Mouse (Mus musculus) fibroblast of lung, adult 2 months (primary cell): ENCODE data around the gene Klf11.

ENCODE experiments used
- DNase-seq: peaks from one replicate; pipeline ENCODE4 v3.0.0-alpha.2; 2011; ENCODE audit warnings: low read depth

Klf11 gene

DNA sequence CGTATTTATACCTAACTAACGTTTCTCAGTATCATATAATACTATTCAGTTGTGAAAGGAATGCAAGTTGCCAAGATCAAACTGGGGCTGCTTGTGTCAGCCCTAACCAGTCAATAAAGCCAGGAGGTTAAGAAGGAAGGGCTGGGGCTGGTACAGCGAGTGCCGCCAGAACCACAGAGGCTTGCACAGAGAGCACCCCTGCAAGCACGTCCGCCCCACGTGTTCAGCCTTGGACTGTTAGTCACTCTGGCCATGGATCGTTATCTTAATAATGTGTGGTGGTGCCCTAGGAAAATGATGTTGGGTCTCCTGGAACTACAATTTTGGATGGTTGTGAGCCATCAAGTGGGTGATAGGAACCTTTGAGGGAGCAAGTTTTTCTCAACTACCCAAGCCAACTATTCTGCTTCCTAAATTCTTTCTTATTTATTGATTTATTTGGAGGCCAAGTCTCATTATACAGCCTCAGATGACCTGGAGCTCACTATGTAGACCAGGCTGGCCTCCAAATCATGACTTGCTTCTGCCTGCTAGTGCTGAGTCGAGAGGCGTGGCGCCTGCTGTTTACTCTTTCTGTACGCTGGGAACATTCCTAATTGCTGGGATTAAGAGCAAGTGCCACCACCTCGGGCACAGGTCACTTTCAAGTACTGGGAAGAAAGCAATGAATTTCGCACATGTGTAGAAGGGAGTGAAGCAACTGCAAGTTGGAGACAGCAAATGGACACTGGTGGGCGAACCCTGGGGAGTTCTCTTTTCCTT, 54.6 kb downstream of the Klf11 start:
- DNase-seq: no peak

DNA sequence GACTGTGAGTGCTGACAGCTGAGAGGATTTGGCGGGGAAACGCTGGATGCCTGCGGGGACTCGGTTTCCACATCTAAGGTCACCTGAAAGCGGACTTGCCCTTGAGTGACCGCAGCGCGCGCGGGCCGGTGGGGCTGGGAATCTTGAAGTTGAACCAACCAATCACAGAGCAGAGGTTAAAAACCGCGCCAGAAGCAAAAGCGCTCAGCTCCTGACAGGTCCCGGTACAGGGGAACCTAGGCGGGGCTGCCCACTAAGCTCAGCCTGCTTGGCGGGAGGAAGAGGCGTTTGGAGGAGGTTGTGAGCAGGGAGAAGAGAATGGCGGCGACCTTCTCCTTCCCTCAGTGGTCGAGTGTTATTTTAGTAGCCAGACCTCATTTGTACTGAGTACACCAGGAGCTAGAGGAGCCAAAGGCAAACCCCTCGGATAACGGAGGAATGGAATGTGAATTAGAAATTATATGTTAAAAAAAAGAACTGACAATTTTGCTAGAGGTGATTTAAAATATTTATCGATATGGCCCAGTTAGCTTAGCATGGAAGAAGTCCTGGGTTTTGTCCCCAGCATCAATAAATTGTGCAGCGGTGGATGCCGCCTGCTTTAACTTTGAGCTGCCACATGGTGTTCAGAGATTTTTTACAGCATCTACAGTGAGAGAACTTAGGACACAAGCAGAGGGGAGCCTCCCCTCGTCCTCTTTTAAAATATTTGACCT, 55.8 kb downstream of the Klf11 start:
- no peak for DNase-seq

DNA sequence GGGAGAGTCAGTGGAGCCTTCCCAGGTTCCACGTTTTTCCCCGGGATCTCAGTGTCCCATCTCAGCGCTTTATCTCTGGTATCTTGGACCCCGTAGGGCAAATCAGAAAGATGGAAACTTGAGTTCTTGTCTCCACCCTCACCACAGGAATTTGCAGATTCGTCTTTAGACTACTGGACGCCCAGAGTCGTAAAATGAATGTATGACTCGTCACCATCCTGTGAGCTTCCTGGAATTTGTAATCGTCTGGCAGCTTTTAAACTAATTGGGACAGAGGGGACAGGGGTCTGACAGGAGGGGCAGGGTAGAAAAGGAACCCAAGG, 56.4 kb downstream of the Klf11 start:
- no peak for DNase-seq

DNA sequence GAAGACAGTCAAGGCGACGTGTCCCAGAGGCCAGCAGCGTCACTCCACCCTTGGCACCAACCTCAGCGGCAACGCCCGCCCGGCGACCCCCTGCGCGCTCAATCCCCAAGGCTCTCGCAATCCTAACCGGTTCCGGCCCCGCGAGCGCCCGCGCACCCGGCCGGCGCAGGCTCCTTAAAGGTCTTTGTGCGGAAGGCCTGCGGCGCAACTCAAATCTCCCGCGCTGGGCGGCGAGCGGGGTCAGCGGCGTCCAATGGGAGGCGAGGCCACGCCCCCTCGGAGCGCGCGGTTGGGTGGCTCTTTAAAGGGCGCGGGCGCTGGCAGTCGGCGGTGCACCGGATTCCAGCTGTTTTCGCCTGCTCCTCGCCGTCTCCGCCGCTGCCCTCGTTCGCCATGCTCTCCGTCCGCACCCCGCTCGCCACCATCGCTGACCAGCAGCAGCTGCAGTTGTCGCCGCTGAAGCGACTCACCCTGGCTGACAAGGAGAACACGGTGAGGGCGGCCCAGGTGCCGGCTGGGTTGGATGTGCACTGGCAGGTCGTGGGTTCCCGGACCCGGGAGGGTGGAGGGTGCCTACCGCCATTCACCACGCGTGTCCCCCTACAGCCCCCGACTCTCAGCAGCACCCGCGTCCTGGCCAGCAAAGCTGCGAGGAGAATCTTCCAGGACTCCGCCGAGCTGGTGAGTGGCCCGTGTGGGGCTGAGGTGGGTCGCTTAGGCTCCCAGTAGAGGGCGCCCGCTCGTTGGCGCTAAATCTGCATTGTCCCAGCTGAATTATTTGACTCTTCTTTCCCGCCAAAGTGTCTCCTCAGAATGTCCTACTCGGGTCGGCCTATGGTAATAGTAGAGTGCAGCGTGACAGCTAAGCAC, 57.1 kb downstream of the Klf11 start, which contains the start of gene Rrm2:
Gene Rrm2, plus strand, starts transcription at position 288 of the 870 bp plus-strand sequence.
- no peak for DNase-seq

DNA sequence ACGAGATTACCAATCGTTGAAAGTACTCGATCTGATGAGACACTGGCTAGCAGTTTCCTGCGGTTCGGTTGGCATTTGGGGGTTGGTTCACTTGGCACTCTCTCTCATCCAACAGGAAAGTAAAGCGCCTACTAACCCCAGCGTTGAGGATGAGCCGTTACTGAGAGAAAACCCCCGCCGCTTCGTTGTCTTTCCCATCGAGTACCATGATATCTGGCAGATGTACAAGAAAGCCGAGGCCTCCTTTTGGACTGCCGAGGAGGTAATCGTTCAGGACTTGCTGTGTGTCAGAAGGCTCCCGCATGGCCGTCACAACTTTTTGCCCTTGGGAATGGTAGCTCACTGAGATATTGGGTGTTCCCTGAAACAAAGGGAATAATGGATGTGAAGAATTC, 57.7 kb downstream of the Klf11 start:
- no peak for DNase-seq

DNA sequence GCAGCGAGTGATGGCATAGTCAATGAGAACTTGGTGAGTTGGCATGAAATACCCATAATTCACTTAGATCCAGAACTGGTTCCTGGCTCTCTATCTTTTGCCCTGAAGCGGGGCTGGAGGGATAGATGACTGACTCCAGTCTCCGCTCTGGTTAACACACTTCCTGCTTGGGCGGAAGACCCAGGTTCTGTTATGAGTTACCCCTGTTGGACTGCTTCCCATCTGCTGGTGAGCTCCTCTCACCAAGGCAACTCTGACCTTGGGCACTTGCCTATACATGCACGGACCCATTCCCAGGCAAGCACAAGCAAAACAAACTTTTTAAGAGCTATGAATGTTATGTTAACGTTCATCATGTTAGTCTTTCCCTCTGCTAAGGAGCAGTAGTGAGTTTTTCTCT, 58.3 kb downstream of the Klf11 start:
- no peak for DNase-seq

DNA sequence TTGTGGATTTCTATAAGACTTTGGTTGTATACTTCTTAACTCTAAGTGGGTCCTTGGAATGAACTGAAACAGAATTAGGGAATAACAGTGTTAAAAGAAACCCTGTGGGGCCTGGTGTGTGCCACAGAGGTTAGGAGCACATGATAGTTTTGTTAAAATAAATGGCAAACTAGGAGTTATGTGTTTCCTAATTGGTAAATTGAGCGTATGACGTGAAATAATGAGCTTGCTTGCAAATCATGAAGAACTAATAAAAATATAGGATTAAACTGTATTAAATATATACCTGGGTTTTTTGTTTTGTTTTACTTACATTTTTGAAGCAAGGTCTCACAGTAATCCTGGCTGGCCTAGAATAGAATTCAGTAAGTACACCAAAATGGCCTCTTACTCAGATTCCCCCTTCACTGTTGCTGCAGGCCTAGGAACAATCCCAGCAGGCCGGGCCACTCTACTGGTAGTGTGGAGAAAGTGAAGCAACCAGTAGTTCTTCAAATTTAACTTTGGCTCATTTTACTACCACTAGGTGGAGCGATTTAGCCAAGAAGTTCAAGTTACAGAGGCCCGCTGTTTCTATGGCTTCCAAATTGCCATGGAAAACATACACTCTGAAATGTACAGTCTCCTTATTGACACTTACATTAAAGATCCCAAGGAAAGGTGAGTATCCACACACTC, 58.9 kb downstream of the Klf11 start:
- DNase-seq: peak; percentile 70

DNA sequence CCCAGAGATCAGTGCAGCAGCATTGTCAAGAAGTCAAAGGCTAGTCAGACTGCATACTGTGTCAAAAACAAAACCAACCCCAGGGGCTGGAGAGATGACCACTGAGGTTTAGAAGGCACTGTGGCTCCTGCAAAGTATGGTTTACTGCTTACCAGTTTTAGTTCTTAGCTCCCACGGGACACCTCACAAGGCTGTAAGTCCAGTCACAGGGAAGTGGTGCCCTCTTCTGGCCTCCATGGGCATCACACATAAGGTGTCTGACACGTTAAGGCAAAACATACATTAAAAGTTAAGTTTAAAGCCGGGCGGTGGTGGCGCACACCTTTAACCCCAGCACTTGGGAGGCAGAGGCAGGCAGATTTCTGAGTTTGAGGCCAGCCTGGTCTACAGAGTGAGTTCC, 59.6 kb downstream of the Klf11 start:
- DNase-seq: no peak
